Mouse (Mus musculus) monocyte, adult 2 months (primary cell): ENCODE results near the gene Bcl11a.

ENCODE experiments used
- DNase-seq, 2 experiments: peaks; one replicate each; pipeline ENCODE4 v3.0.0; 2022; ENCODE audit warnings: low spot score in 2 of 2, low read depth in 1 of 2

Gene Bcl11a

DNA sequence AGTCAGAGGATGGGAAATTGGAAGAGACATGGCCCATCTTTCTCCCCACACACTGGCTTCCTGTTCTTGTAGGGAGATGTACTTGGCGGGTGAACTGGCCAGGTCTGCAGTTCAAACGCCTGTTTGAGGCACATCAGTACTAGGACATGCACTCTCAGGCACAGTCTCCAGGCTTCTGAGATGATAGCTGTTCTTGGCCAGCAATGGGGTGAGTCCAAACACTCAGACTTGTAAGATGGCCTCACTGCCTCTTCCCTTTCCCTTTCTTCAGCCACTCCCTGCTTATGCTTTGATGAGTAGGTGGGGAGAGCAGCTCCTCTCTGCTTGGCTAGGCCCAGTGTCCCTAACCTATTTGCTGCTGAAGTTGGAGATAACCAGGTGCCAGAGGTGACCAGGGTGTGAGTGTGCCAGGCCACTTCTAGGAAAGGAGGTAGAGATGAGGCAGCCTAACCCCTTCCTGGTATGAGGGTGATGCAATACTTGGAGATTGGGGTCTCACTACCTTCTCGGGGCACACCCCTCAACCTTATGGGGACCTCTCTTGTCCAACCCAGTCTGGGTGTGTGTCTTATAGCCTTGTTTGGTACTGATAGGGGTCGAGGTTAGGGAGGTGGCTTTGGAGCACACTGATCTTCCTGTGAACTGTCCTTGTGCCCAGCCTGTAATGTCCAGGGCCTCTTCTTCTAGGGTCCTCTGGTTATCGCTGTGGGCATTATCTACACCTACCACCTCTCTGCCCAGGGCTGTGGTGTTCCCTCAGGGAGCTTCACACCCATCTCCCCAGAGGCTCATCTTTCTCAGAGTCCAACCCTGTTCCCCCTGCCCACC lies 51.7 kb downstream of the Bcl11a start:
- DNase-seq, result no peak

GRCm38 (mm10) chr11:24130186-24130760 lies 52.4 kb downstream of the Bcl11a start:
- DNase-seq, result no peak

- DNase-seq, result no peak
Measured at GRCm38 (mm10) chr11:24131818-24132217, 54.0 kb downstream of the Bcl11a start.

DNA sequence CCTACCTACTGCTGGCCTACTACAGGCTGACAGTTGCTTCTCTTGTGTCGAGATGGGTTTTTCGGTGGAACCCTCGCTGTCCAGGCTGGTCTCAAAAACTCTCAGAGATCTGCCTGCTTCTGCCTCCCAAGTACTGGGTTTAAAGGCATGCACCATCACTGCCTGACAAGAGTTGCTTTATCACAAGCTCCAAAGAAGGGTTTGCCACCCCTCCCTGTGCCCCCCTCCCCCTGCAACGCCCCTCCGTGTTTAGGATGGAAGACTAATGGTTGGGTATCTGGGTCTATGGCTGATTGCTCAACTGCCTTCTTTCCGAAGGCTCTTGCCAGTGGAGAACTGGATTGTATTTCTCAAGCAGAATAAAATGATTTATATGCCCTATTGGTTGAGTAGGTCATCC lies 54.5 kb downstream of the Bcl11a start:
- DNase-seq, result no peak

GRCm38 (mm10) chr11:24132853-24133252 lies 55.0 kb downstream of the Bcl11a start:
- no peak for DNase-seq

DNA sequence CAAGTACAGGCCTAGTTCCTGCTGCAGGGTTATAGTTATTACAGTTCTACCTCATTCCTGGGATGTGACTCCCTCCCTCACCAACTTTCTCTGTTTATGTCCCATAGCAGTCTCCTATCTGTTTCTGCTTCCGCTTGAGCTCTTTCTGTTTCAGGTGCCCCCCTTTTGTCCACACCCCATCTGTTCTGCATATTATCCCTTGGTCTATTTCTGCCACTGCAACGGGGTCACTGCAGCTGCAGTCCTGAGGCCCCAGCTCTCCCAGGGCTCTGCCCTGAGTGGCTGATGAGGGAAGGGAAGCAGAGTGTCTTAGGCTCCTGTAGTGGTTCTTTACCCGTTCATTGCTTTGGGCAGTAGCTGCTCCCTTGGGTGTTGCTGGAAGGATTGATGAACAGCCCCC lies 55.6 kb downstream of the Bcl11a start:
- no peak for DNase-seq

DNA sequence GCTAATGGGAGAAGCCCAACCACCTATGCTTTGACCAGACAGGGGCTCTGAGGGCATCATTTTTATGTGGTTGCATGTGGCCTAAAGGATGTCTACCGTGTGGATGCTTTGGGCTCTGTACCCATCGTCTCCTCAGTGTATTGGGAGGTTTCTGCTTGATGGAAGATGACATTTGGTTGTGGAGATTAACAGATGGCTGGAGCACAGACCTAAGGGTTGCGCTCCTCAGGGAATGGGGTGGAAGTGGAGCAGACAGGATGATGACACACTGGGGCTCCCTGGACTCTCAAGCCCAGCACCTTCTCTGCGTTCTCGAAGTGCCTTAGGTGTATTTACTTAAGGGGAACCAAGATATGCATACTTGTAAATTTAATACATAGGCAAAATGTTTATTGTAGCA lies 56.1 kb downstream of the Bcl11a start:
- no peak for DNase-seq

DNA sequence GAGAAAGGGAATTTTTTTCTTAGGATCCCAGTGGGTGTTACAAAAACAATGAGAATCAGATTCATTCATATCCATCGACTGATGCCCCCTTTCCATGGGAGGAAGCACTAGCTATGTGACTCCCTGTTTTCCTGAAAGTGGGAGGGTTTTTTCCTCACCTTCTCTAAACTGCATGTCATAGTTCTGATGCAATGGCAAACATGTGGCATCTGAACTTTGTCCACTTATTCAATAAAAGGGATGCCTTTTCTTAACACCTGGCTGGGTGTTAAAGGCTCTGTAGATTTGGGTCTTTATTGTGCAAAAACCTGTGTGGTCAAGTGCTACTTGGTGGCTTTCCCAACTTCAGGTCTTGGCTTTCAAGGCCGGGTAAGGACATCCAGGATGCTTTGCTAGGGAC lies 57.4 kb downstream of the Bcl11a start:
- DNase-seq, result no peak

DNA sequence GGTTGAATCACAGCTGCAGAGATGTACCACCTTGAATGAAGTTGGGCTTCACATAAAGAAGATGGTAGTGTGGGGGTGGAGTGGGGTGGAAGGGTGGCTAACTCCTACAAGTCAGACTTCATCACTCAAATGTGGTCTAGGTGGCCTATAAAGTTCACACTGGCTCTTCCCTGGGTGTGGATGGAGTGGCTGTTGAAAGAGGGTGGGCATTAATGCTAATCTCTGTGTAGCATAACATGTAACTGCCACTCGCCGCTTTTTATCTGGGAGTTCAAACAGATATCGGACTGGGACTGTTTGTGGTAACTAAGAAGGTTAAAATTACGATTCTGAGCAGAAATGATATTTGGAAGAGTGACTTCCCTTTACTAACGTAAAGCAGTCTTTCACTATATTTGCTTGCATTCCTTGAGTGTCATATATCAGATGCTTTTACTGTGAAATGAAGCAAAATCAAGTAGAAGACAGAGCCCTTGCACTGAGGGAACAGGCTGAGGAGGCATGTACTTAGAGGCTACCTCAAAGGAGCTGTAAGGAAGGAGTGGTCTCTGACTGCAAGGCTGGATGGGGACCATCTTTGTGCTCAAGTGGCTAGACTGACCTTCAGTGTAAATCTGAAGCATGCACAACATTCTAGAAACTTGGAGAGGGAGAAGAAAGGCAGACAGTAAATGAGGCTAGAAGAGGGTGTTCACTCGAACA lies 58.4 kb downstream of the Bcl11a start:
- DNase-seq, result no peak

GRCm38 (mm10) chr11:24137891-24138290 lies 60.0 kb downstream of the Bcl11a start:
- no peak for DNase-seq

GRCm38 (mm10) chr11:24138600-24139375 lies 60.9 kb downstream of the Bcl11a start:
- no peak for DNase-seq

DNA sequence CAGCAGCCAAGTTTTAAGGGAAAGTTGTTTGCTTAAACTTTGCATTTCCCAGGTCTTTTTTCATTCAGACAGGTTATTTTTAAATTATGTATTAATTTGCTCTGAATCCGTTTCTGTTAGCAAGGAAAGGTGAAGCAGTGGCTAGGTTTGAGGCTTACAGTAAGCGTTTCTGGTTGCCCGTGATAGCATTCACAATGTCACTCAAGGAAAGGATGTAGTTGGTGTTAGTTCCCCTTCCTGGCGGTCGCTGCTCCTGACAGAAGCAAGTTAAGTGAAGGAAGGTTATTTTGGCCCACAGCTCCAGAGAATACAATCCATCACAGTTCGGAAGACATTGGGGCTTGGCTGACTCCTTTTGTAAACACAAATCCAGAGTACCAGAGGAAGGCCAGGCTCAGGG lies 61.6 kb downstream of the Bcl11a start:
- no peak for DNase-seq

DNA sequence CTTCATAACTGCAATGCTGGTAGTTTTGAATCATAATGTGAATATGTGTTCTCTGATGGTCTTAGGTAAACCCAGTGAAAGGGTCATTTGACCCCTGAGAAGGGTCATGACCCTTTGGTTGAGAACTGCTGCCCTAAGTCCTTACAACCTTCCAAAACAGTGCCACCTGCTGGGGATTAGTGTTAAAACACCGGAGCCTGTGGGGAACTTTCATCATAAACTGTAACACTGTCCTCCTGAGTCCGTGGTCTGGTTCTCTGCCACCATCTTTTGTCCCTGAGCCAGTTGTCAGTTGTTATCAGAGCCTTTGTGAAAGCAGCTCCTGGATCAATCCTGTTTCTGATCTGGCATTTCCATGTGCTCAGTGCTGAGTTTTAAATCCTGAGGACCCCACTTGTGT lies 62.1 kb downstream of the Bcl11a start:
- DNase-seq, result no peak

DNA sequence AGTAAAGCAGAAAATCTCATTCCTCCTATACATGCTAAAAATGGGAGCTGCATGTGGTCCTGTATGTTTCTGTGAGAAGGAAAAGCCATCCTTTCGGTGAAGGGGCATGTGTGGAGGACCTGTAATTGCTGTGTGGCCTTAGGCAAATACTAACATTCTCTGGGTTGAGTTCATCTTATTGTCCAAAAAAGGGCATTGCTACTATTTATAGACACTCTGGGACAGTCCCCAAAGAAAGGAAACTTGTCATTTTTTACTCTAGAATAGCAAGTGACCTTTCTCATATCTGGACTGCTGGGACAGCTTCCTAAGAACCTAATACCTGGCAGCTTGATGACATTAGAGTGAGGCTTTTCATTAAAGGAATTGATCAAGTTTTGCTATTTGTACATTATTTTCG lies 63.1 kb downstream of the Bcl11a start:
- no peak for DNase-seq

GRCm38 (mm10) chr11:24141479-24142251 lies 63.8 kb downstream of the Bcl11a start:
- DNase-seq, result peak; percentile 32 to 47

DNA sequence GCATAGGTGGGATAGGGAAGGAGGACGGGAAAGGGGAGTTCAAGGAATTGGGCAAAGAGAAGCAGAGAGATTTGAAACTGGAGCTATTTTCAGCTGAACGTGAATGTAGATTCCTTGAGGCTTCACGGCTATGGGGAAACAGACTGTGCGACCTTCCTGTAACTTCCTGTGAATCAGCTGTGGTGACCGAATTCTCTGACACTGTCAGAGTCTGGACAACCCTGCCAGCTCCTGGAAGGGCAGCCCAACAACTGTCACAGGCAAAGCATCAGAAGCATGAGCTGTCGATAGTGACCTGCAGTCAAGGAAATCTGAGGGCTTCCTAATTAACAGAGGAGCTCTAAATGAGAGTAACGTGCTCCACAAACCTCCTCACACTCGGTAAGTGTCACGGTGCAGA lies 64.5 kb downstream of the Bcl11a start:
- DNase-seq, result no peak

- no peak for DNase-seq
Measured at GRCm38 (mm10) chr11:24144159-24144946, 66.5 kb downstream of the Bcl11a start.

- no peak for DNase-seq
Measured at GRCm38 (mm10) chr11:24146034-24146433, 68.2 kb downstream of the Bcl11a start.

GRCm38 (mm10) chr11:24146437-24146836 lies 68.6 kb downstream of the Bcl11a start:
- DNase-seq, result no peak

GRCm38 (mm10) chr11:24147698-24148097 lies 69.8 kb downstream of the Bcl11a start:
- no peak for DNase-seq
